Mouse (Mus musculus) left cerebral cortex, adult 18-20 months (tissue): ENCODE measurements around the gene Pheta2. TPM values are rescaled to one million over a fixed set of nuclear protein-coding genes. Genes with fewer than 3 reads are reported as not detected.
"Not testable (repeated sequence)": the region's sequence is repeated elsewhere in the genome, so short reads cannot be mapped to it uniquely, and the experiment has no call there.

ENCODE experiments used
- DNase-seq, 2 experiments: peaks; one replicate each; pipeline ENCODE4 v3.0.0; 2021 to 2022; ENCODE audit warnings: low spot score in 2 of 2, mixed read lengths in 1 of 2
- microRNA-seq, 2 experiments: library from miRNA; unstranded; fragments of <30 nt; microRNA quantifications; one replicate each; pipeline ENCODE4 v1.2.0; 2021
- total RNA-seq, 2 experiments: library from RNA; stranded (reverse); gene quantifications; 2 replicates each; pipeline ENCODE4 v1.2.3; 2021

The Pheta2 gene
- total RNA-seq, 2 experiments from 2014 or later, result 0.23 to 0.35 TPM

DNA sequence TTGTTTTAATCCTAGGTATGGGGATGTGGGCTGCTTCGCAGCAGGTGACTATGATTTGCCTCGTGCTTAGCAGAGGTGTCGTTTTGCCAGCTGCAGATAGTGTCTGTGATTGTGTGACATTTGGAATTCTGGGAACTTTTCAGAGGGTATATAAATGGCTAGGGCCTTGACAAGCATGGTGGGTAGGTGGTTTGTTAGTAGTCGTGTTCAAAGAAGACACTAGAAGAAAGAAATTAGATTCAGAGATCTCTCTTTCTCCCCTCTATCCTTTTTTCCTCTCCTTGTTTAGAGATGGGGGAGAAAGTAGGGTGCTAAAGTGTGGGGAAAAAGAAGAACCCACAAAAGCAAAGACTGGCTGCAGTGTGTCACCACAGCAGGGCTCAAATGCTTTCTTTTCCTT is 29.4 kb downstream of the Pheta2 start:
- DNase-seq, result no peak

DNA sequence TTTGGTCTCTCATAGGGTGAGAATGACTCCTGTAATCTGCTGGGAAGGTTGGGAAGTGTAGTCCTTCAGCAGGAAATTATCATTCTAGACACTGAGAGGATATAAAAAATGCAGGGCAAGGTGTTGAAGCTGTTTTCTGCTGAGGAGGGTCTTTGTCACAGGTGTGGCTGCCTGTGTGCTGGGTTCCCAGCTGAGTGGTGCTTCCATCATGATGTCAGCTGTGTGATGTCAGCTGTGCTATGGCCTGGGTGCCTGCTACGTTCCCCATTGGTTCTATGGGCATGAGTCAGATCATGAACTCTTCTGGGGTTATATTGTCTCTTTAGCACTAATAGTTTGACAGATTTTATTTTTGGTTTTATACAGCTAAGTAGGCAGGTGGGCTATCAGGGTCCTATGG is 30.1 kb downstream of the Pheta2 start:
- DNase-seq, result no peak

DNA sequence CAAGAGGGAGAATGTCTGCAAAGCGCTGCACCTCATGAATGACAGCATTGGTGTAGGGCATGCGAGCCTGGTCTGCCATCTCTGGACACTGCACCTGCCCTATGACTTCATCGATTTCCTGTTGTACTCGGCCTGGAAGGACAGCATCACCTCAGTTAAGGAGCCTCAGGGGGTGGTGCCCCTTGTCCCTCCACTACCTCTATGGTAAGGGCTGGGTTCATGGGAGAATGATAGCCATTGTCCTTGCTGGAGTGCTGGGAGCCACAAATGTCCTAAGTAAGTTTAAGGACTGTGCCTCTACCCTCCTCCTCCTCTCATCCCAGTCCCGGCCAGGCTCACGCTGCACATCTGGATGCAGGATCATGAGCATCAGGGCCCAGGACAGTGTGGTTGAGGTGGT is 33.7 kb downstream of the Pheta2 start:
- DNase-seq, result no peak

DNA sequence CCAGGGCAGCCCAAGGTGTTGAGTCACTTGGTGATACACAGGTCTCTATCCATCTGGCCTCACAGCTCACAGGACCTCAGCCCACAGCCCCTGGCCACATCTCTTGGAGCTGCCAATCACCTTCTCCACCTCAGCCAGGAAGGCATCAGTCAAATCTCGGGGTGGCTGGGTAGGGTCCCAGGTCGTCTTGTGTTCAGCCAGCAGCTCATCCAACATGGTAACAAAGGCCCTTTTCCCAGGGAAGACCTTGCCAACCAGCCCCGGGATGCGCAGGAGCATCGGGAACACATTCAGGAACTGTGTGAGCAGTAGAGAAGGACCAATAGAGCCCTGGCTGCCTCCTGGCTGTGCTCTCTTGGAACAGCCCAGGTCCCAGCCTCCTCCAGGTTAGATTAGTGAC is 34.2 kb downstream of the Pheta2 start:
- no peak for DNase-seq

DNA sequence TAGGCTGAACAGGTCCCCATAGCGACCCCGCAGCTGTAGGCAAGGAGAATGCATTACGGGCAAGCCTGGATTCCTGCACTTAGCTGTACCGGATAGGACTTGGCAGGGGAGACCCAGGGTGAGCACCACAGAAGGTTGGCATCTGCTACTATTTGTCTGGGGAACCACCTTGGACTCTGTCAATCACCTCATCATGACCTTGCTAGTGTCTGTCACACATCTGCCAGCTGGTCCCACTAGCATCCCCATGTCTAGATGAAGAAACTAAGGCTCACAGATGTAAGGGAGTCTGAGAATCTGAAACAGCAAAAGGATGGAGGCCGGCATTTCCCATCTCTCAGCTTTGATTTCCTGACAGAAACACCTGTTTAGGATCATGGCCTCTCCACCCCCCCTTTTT is 35.7 kb downstream of the Pheta2 start:
- DNase-seq, result no peak

DNA sequence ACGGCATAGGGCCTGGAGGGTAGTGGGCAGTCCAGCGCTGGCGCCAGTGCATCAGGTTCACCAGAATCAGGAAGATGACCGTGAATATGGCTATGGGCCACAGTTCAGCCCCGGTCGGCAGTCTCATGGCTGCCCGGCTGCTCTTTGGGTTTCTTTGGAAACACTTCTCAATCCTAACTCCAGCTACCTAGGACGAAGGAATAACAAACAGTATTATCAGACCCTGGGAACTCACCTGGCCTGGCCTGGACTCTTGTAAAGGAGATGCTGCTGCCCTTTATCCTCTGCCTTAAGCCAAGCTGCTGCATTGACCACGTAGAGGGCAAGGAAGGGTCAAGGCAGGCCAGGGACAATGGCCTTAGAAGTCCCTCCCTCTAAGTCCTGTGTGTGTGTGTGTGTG is 37.1 kb downstream of the Pheta2 start:
- no peak for DNase-seq

DNA sequence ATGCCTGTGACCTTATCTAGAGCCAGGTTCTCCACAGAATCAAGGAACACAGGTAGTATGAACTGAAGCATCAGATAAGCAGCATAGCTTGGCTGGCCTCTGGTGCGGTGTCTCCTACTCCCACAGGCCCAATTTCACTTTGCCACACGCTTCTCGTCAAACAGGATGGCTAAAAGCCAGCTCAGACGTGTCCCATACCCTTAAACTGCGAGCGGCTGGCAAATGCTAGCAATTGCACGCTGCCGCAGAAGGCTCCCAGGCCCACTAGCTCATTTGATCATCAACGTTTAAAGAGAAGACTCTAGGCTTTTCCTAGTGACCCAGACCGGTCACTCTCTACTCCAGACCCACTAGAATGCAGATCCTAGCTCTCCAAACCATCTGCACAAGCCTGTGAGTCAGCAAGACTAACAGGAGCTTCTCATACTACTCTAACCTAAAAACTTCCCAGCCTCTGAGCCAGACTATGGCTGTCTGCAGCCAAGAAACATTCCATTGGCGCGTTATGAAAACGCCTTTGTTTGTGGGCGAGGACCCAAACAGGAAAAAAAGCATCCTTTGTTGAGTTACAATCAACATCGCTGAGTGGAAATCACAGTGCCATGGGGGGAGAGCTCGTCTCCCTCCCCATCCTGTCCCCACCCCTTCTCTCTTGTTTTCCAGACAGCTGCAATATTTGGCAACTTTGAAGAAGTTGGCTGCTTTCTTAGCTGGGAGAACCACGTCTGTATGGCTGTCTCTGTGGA is 37.8 kb downstream of the Pheta2 start:
- peak; percentile 32 to 56 for DNase-seq

DNA sequence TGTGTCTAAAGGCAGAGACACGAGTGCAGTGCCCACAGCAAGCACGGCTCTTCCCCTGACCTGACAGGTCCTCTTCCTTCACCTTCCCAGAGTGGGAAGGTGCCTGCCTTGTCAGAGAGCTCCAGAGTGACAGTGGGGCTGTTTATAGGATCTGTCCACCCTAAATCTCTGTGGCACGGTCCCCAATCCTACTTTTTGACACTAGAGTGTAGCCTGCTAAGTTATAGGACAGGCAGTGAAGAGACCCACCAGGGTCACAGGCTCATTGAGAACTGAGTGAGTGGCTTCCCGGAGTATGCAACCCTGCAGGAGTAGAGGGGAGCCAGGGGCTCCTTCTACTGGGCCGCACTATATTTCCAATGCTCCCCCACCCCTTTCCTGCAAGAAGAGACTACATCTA is 39.0 kb downstream of the Pheta2 start:
- DNase-seq, result no peak

DNA sequence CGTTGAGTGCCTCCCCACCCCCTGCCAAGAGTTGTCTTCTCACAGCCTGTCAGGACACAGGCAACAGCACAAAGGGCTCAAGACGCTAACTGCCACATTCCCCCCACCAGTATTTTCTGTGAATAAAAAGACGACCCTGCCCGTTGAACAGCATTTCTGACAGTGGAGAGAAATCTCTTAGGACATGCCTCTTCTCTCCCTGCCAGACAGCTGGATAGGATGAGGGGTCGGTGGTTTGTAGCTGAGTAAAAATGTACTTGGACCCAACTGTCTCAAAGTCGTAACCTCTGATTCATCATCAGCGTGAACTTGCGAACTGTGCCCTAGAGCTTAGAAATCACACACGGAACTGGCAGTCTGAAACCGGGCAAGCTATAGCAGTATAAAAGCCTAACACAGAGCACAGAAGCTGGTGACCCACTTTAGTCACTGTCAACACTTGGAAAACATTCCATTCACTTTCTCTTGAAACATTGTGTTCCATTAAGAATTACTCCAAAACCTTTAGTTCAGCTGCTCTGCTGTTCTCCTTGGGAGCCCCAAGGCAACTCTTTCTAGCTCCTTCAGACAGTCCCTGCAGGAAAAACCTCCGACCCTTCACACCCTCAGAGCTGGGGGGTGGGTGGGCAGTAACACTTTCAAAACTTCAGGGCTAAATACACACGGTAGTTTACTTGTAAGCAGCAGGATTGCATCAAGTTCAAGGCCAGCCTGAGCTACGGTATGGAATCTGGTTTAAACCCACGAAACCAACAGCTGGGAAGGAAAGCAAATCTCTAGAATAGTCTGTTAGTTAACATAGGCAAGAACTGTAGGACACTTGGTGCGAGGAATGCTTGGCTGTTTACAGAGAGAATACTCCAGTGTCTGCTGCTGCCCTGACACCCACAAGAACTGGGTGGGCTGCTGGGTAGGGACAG is 39.8 kb downstream of the Pheta2 start:
- no peak for DNase-seq

DNA sequence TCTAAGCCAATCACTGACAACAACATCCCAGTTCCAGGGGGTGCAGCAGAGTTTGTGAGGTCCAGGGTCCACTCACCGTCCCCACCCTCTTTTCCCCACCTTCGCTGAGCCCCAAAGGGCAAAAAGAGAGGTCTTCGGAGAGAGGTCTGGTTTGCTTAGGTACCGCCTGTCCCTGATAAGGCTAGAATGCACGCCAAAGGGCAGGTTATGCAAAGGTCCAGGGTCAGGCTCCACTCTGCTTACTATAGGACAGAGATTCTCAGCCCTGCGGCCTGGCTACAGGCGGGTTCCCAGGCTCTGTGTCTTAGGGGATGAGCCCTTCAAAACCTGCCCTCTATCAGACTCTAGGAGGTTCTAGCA is 40.7 kb downstream of the Pheta2 start:
- no peak for DNase-seq

DNA sequence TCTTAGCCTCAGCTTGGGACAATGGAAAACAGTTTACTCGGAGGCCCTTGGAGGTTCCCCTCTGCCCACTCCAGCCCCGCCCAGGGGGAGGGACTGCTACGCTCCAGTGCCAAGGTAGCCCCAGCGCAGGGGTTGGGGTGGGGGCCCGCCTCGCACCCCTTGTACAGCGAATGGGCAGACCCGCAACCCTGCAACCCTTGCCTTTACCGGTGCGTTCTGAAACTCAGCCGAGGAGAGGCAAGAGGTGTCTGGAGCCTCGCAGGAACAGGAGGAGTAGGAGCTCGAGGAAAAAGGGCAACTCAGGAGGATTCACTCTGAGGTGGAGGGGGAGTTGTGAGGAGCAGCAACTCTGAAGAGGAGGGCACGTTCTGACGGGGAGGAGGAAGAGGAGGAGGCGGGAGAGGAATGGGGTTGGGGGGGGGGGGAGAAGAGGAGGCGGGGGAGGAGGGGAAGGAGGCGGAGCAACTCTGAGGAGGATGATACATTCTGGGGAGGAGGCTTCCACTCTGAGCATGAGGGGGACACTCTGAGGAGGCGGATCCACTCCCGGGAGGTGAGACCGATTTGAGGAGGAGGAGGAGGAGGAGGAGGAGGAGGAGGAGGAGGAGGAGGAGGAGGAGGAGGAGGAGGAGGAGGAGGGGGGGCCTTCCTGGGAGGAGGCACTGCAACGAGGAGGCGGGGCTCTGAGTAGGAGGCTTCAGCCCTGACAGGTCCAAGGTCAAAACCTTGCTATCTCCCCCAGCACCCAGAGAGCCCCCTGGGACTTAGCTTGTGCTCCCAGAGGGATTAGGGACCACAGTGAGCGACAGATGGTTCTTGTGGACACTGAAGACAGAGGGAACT is 41.4 kb downstream of the Pheta2 start, which contains the start of gene Cyp2d22:
Gene Cyp2d22 (minus strand): TSS at position 390 of the 843 bp plus-strand sequence.
- DNase-seq, result no peak

DNA sequence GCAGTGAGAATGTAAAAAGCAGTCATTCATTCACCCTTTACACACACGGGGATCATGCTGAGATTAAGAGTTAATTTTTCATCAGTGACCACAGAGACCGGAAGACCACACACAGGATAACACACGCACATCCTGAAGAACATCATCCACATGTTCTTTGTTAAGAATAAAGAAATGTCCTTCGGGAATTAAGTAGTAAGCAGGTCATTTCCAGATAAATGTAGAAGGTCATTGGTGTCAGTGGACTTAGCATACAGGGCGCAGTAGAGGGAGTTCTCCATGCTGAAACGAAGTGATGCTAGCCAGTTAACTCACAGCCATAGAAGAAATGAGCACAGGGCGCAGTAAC is 41.9 kb downstream of the Pheta2 start:
- no peak for DNase-seq

DNA sequence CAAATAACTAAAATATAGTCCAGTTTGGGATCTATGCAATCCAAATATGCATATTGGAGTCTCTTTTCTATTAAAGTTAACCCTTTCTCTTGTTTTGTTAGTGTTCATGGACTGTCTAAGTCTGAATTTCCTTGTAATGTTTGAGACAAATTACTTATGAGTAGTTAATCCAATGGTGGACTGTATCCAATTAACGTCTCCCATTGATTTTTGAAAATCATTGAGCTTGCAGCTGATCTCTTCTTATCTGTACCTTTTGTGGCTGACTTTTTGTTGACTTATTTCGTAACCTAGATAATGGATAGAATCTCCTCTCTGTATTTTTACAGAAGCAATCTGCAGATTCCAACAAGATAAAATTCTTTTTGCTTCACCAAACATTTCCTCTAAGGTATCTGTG is 43.7 kb downstream of the Pheta2 start:
- DNase-seq, result no peak

DNA sequence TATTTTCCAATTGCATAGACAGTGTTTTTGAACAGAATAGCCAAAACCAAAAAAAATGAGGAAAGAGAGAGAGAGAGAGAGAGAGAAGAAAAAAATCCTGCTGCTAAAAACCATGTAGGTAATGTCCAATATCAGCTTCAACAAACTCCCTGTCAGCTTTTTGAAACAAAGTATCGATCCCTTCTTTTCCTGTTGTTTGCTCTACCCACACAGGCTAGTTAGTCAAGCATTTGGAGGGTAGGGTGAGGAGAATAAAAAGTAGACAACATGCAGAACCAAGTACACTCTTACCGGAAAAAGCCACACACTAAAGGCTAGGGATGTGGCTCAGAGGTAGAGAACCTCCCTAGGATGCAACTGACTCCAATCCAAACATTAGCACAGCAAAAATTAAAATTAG is 47.0 kb downstream of the Pheta2 start:
- no peak for DNase-seq

DNA sequence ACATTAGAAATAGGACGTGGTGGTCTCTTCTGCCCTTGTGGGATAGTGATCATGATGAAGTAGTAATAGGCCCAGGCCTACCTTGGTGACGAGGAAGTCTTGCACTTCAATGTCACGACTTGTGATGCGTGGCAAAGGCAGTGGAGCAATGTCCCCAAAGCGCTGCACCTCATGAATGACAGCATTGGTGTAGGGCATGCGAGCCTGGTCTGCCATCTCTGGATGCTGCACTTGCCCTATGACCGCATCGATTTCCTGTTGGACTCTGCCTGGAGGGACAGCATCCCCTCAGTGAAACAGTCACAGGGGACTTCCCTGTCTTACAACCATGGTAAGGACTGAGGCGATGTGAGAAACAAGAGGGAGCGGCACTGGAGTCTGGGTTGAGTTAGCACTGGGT is 51.2 kb downstream of the Pheta2 start:
- not testable (repeated sequence) for DNase-seq

DNA sequence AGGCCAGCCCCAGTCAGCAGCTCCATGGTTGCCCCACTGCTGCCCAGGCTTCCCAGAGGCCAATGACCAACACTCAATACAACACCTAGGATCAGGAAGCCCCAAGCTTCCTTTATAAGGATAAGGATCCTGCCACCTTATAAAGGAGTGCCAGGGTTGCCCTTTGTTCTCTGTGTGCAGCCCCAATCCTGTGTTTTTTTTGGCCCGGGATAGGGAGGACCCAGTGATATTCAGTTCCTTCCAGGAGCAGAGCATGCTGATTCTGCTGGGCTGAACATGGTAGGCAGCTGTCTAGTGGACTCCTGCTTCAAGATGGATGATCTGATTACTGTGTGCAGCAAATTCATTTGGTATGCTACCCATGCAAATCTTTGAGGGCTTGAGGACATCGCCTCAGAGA is 55.2 kb downstream of the Pheta2 start, which contains the start of gene Cyp2d11:
Gene Cyp2d11 (minus strand): TSS at position 101 of the 400 bp plus-strand sequence.
- not testable (repeated sequence) for DNase-seq

Small RNAs within 50 kb of the gene (microRNA-seq; reads per million reads assigned to microRNA genes)
- 0 reads per million in 2 experiments for gene Mir7684

Other genes starting within 250 kb of the Pheta2 start
- 10 to 100 TPM; 11.1 to 12.6 TPM for gene Ccdc134, start 211.0 kb upstream of the Pheta2 start, total RNA-seq
- gene Srebf2, start 191.8 kb upstream of the Pheta2 start, total RNA-seq, result 100 to 1,000 TPM; 213 to 223 TPM
- 1 to 10 TPM; 2.6 to 3.0 TPM for gene Shisa8, start 126.1 kb upstream of the Pheta2 start, total RNA-seq
- gene Tnfrsf13c, start 114.6 kb upstream of the Pheta2 start, total RNA-seq, result under 1 TPM; 0.26 to 0.49 TPM
- 1 to 10 TPM; 4.0 to 4.4 TPM for gene Cenpm, start 94.2 kb upstream of the Pheta2 start, total RNA-seq
- gene 1500009C09Rik, start 86.5 kb upstream of the Pheta2 start, total RNA-seq, result 100 to 1,000 TPM in 1 of 2 experiments, 10 to 100 TPM in 1; 93.7 to 101 TPM
- gene Sept3, start 64.0 kb upstream of the Pheta2 start, total RNA-seq, result 100 to 1,000 TPM; 494 to 520 TPM
- gene Wbp2nl, start 40.0 kb upstream of the Pheta2 start, total RNA-seq, result not detected
- 10 to 100 TPM; 29.1 to 30.2 TPM for gene Naga, start within 50 bp of the Pheta2 start, total RNA-seq
- 100 to 1,000 TPM; 140 to 146 TPM for gene Smdt1, start within 50 bp of the Pheta2 start, total RNA-seq
- 100 to 1,000 TPM; 195 to 198 TPM for gene Ndufa6, start 15.4 kb downstream of the Pheta2 start, total RNA-seq
- gene Cyp2d22, start 41.3 kb downstream of the Pheta2 start, total RNA-seq, result 10 to 100 TPM; 36.4 to 40.9 TPM
- under 1 TPM in 1 of 2 experiments, not detected in 1; 0.35 TPM for gene Cyp2d11, start 55.1 kb downstream of the Pheta2 start, total RNA-seq
- gene Cyp2d10, start 68.3 kb downstream of the Pheta2 start, total RNA-seq, result under 1 TPM in 1 of 2 experiments, not detected in 1; 0.46 TPM
- gene Cyp2d9, start 94.5 kb downstream of the Pheta2 start, total RNA-seq, result not detected
- gene Cyp2d12, start 216.1 kb downstream of the Pheta2 start, total RNA-seq, result not detected